Mouse (Mus musculus): ENCODE results near the gene Ms4a3. TPM values are rescaled to one million over a fixed set of nuclear protein-coding genes. Genes with fewer than 3 reads are reported as not detected.

The Ms4a3 gene
- polyA plus RNA-seq, 2 experiments from 2014 or later = not detected

Other genes with a start within 250 kb of the Ms4a3 start
- 10 to 100 TPM; 61.4 to 84.8 TPM for gene Ms4a4c, start 236.1 kb downstream of the Ms4a3 start, polyA plus RNA-seq (2017; shearing (Covaris generic))
- 1,000 to 10,000 TPM; 2,426 to 2,599 TPM for gene Ms4a4b, start 197.3 kb downstream of the Ms4a3 start, polyA plus RNA-seq (2017; shearing (Covaris generic))
- 10 to 100 TPM; 13.4 to 20.1 TPM for gene Ms4a6c, start 171.5 kb downstream of the Ms4a3 start, polyA plus RNA-seq (2017; shearing (Covaris generic))
- gene Gm8369, start 154.9 kb downstream of the Ms4a3 start, polyA plus RNA-seq (2017; shearing (Covaris generic)) = 100 to 1,000 TPM; 420 to 532 TPM
- 1,000 to 10,000 TPM; 1,239 to 1,299 TPM for gene Ms4a6b, start 124.3 kb downstream of the Ms4a3 start, polyA plus RNA-seq (2017; shearing (Covaris generic))
- gene Ms4a4d, start 104.0 kb downstream of the Ms4a3 start, polyA plus RNA-seq (2017; shearing (Covaris generic)) = 1 to 10 TPM; 3.9 to 6.3 TPM
- gene Ms4a6d, start 36.0 kb downstream of the Ms4a3 start, polyA plus RNA-seq (2017; shearing (Covaris generic)) = 10 to 100 TPM in 1 of 2 experiments, 1 to 10 TPM in 1; 8.9 to 10.9 TPM
- not detected for gene Ms4a2, start 17.1 kb downstream of the Ms4a3 start, polyA plus RNA-seq (2017; shearing (Covaris generic))
- not detected for gene Oosp2, start 19.7 kb upstream of the Ms4a3 start, polyA plus RNA-seq (2017; shearing (Covaris generic))
- gene Oosp1, start 50.3 kb upstream of the Ms4a3 start, polyA plus RNA-seq (2017; shearing (Covaris generic)) = not detected
- not detected for gene Oosp3, start 56.2 kb upstream of the Ms4a3 start, polyA plus RNA-seq (2017; shearing (Covaris generic))
- not detected for gene Gif, start 106.7 kb upstream of the Ms4a3 start, polyA plus RNA-seq (2017; shearing (Covaris generic))
- gene Mrpl16, start 129.5 kb upstream of the Ms4a3 start, polyA plus RNA-seq (2017; shearing (Covaris generic)) = 10 to 100 TPM; 39.7 to 40.2 TPM
- gene Stx3, start 178.6 kb upstream of the Ms4a3 start, polyA plus RNA-seq (2017; shearing (Covaris generic)) = 1 to 10 TPM; 2.5 to 2.6 TPM
- not detected for gene Olfr1417, start 198.4 kb upstream of the Ms4a3 start, polyA plus RNA-seq (2017; shearing (Covaris generic))
- gene Olfr1418, start 220.2 kb upstream of the Ms4a3 start, polyA plus RNA-seq (2017; shearing (Covaris generic)) = not detected
- gene Olfr1419, start 234.3 kb upstream of the Ms4a3 start, polyA plus RNA-seq (2017; shearing (Covaris generic)) = not detected
- under 1 TPM in 1 of 2 experiments, not detected in 1; 0.42 TPM for gene Olfr1420, start 245.7 kb upstream of the Ms4a3 start, polyA plus RNA-seq (2017; shearing (Covaris generic))